Mouse (Mus musculus) CH12.LX (cell line): Measurements from ENCODE around the gene Bmi1. TPM values are rescaled to one million over a fixed set of nuclear protein-coding genes. Genes with fewer than 3 reads are reported as not detected.

Experiments used
- DNase-seq: peaks from one replicate; pipeline ENCODE4 v3.0.0-alpha.2; 2013; ENCODE audit errors: extremely low read depth
- H3K27ac ChIP-seq: 2 replicates; pipeline ENCODE4 v1.5.1; 2012; ENCODE audit warnings: low read depth, mild to moderate bottlenecking, control low read depth, moderate library complexity; ENCODE audit not compliant: insufficient read depth
- H3K27me3 ChIP-seq: replicated peaks from 2 replicates; pipeline ENCODE3; 2012; ENCODE audit warnings: inconsistent platforms
- H3K36me3 ChIP-seq, 2 experiments: replicated peaks in 1 of 2; 2 replicates each; pipeline versions ENCODE3 to v1.6.1; 2012; ENCODE audit warnings: inconsistent platforms in 1 of 2, low read length in 1 of 2, mild to moderate bottlenecking in 1 of 2, mixed read lengths in 1 of 2, moderate library complexity in 1 of 2; ENCODE audit not compliant: control insufficient read depth in 1 of 2, insufficient read depth in 1 of 2
- H3K4me1 ChIP-seq, 2 experiments: 2 replicates each; pipeline ENCODE4 v1.6.1; 2012; ENCODE audit warnings: inconsistent platforms in 1 of 2, moderate library complexity in 1 of 2; ENCODE audit not compliant: insufficient read depth in 2 of 2, control insufficient read depth in 1 of 2
- H3K4me2 ChIP-seq: 2 replicates; pipeline ENCODE4 v1.6.1; 2012; ENCODE audit warnings: low read depth, mild to moderate bottlenecking, control low read depth; ENCODE audit not compliant: poor library complexity, insufficient read depth, severe bottlenecking
- H3K4me3 ChIP-seq, 3 experiments: fragments of 150-350 bp in 1 of 3; sonication (generic) in 1 of 3; replicated peaks in 1 of 3; 2 replicates each; pipeline versions ENCODE3 to v1.5.1; 2011 to 2012; ENCODE audit warnings: low read depth in 2 of 3, low read length in 2 of 3, mild to moderate bottlenecking in 2 of 3, moderate library complexity in 2 of 3, control low read depth in 1 of 3, improper control_type of control experiment in 1 of 3, inconsistent platforms in 1 of 3, mixed read lengths in 1 of 3; ENCODE audit not compliant: poor library complexity in 1 of 3
- H3K79me2 ChIP-seq: replicated peaks from 2 replicates; pipeline ENCODE4 v1.6.1; 2012; ENCODE audit warnings: mild to moderate bottlenecking, moderate library complexity; ENCODE audit not compliant: control insufficient read depth, poor library complexity, insufficient read depth, severe bottlenecking; ENCODE audit errors: extremely low read depth
- H3K9ac ChIP-seq: 2 replicates; pipeline ENCODE4 v1.6.1; 2012; ENCODE audit warnings: low read depth, mild to moderate bottlenecking, control low read depth, moderate library complexity; ENCODE audit not compliant: insufficient read depth
- H3K9me3 ChIP-seq: replicated peaks from 2 replicates; pipeline ENCODE3; 2012; ENCODE audit warnings: low read length, inconsistent platforms, mixed read lengths
- BHLHE40 ChIP-seq: IDR thresholded peaks from 2 replicates; pipeline ENCODE4 v1.6.1; 2011; ENCODE audit warnings: mild to moderate bottlenecking, low read depth, low read length, improper control_type of control experiment
- CHD1 ChIP-seq: IDR thresholded peaks from 2 replicates; pipeline ENCODE4 v1.6.1; 2012; ENCODE audit warnings: low read depth, low read length, improper control_type of control experiment, inconsistent platforms
- CHD2 ChIP-seq: IDR thresholded peaks from 2 replicates; pipeline ENCODE4 v1.6.1; 2011; ENCODE audit warnings: low read length, improper control_type of control experiment
- E2F4 ChIP-seq: IDR thresholded peaks from 2 replicates; pipeline ENCODE4 v1.6.1; 2011; ENCODE audit warnings: low read depth, low read length, improper control_type of control experiment; ENCODE audit not compliant: insufficient replicate concordance
- ELF1 ChIP-seq: IDR thresholded peaks from 2 replicates; pipeline ENCODE4 v1.6.1; 2014; ENCODE audit warnings: low read depth, mild to moderate bottlenecking, inconsistent platforms, low read length, improper control_type of control experiment
- ETS1 ChIP-seq: conservative IDR thresholded peaks from 2 replicates; pipeline ENCODE4 v1.6.1; 2012; ENCODE audit warnings: low read depth, mild to moderate bottlenecking, inconsistent platforms, low read length, improper control_type of control experiment, moderate library complexity
- JUN ChIP-seq: IDR thresholded peaks from 2 replicates; pipeline ENCODE4 v1.6.1; 2011; ENCODE audit warnings: low read depth, mild to moderate bottlenecking, low read length, improper control_type of control experiment, moderate library complexity; ENCODE audit not compliant: insufficient read depth
- JUND ChIP-seq: conservative IDR thresholded peaks from 2 replicates; pipeline ENCODE4 v1.6.1; 2011; ENCODE audit warnings: low read depth, low read length, improper control_type of control experiment
- KAT2A ChIP-seq: IDR thresholded peaks from 2 replicates; pipeline ENCODE4 v1.6.1; 2012; ENCODE audit warnings: low read length, improper control_type of control experiment, inconsistent platforms; ENCODE audit not compliant: insufficient replicate concordance
- MAFK ChIP-seq: IDR thresholded peaks from 2 replicates; pipeline ENCODE4 v1.6.1; 2011; ENCODE audit warnings: low read length, improper control_type of control experiment; ENCODE audit not compliant: insufficient replicate concordance
- MAX ChIP-seq: IDR thresholded peaks from 2 replicates; pipeline ENCODE4 v1.6.1; 2011; ENCODE audit warnings: low read length, improper control_type of control experiment
- MEF2A ChIP-seq: IDR thresholded peaks from 2 replicates; pipeline ENCODE4 v1.6.1; 2014; ENCODE audit warnings: low read depth, mild to moderate bottlenecking, inconsistent platforms, low read length, improper control_type of control experiment, borderline replicate concordance
- MXI1 ChIP-seq: IDR thresholded peaks from 2 replicates; pipeline ENCODE4 v1.6.1; 2011; ENCODE audit warnings: mild to moderate bottlenecking, low read depth, low read length, improper control_type of control experiment
- MYC ChIP-seq: IDR thresholded peaks from 2 replicates; pipeline ENCODE4 v1.6.1; 2011; ENCODE audit warnings: low read depth, mild to moderate bottlenecking, improper control_type of control experiment, low read length
- NRF1 ChIP-seq: IDR thresholded peaks from 2 replicates; pipeline ENCODE4 v1.6.1; 2014; ENCODE audit warnings: low read depth, mild to moderate bottlenecking, inconsistent platforms, low read length, improper control_type of control experiment, moderate library complexity
- PAX5 ChIP-seq: IDR thresholded peaks from 2 replicates; pipeline ENCODE4 v1.6.1; 2012; ENCODE audit warnings: low read length, inconsistent platforms, mixed read lengths
- POLR2AphosphoS2 ChIP-seq: IDR thresholded peaks from 2 replicates; pipeline ENCODE4 v1.6.1; 2011; ENCODE audit warnings: low read depth, low read length, improper control_type of control experiment
- RAD21 ChIP-seq: IDR thresholded peaks from 2 replicates; pipeline ENCODE4 v1.6.1; 2011; ENCODE audit warnings: low read depth, mild to moderate bottlenecking, low read length, improper control_type of control experiment, moderate library complexity
- RCOR1 ChIP-seq: conservative IDR thresholded peaks from 2 replicates; pipeline ENCODE4 v1.6.1; 2012; ENCODE audit warnings: low read depth, mild to moderate bottlenecking, inconsistent platforms, low read length, improper control_type of control experiment
- SIN3A ChIP-seq: IDR thresholded peaks from 2 replicates; pipeline ENCODE4 v1.6.1; 2012; ENCODE audit warnings: low read length, improper control_type of control experiment, inconsistent platforms
- SMC3 ChIP-seq: IDR thresholded peaks from 2 replicates; pipeline ENCODE4 v1.6.1; 2011; ENCODE audit warnings: low read depth, low read length, improper control_type of control experiment
- TCF12 ChIP-seq: IDR thresholded peaks from 2 replicates; pipeline ENCODE4 v1.6.1; 2014; ENCODE audit warnings: low read depth, mild to moderate bottlenecking, inconsistent platforms, low read length, improper control_type of control experiment
- UBTF ChIP-seq: IDR thresholded peaks from 2 replicates; pipeline ENCODE4 v1.6.1; 2012; ENCODE audit warnings: low read depth, mild to moderate bottlenecking, inconsistent platforms, low read length, improper control_type of control experiment, moderate library complexity
- USF1 ChIP-seq: IDR thresholded peaks from 2 replicates; pipeline ENCODE4 v1.6.1; 2014; ENCODE audit warnings: low read depth, mild to moderate bottlenecking, inconsistent platforms, low read length, improper control_type of control experiment
- USF2 ChIP-seq: conservative IDR thresholded peaks from 2 replicates; pipeline ENCODE4 v1.6.1; 2011; ENCODE audit warnings: low read depth, low read length, improper control_type of control experiment
- ZC3H11A ChIP-seq: IDR thresholded peaks from 2 replicates; pipeline ENCODE4 v1.6.1; 2012; ENCODE audit warnings: low read depth, mild to moderate bottlenecking, inconsistent platforms, low read length, improper control_type of control experiment
- ZKSCAN1 ChIP-seq: IDR thresholded peaks from 2 replicates; pipeline ENCODE4 v1.6.1; 2012; ENCODE audit warnings: low read depth, inconsistent platforms, low read length, improper control_type of control experiment, borderline replicate concordance
- ZMIZ1 ChIP-seq: IDR thresholded peaks from 2 replicates; pipeline ENCODE4 v1.6.1; 2012; ENCODE audit warnings: low read depth, mild to moderate bottlenecking, inconsistent platforms, low read length, improper control_type of control experiment
- ZNF384 ChIP-seq: IDR thresholded peaks from 2 replicates; pipeline ENCODE4 v1.6.1; 2012; ENCODE audit warnings: low read depth, low read length, improper control_type of control experiment, inconsistent platforms
- dilution Hi-C: fragments of 300-500 bp; cut with MboI; formaldehyde crosslinking; loops from 2 replicates; pipeline ENCODE4 v1.14.3; 2020; ENCODE audit warnings: low sequenced_read_pairs; ENCODE audit not compliant: extremely low pct_unique_long_range_greater_than_20kb, extremely low pct_ligation_motif_present
- in situ Hi-C: fragments of 300-500 bp; cut with MboI; formaldehyde crosslinking; loops from 3 replicates; pipeline ENCODE4 v1.14.3; 2019; ENCODE audit warnings: low sequenced_read_pairs, low pct_ligation_motif_present, low pct_unique_long_range_greater_than_20kb, mixed read lengths
- polyA plus RNA-seq: library from polyadenylated mRNA; unstranded; fragments of >175 nt; gene quantifications from 2 replicates; pipeline ENCODE4 v1.2.1, GENCODE M21; 2012; ENCODE audit warnings: low read depth; ENCODE audit not compliant: insufficient read length
- total RNA-seq, 2 experiments: library from RNA; depleted of rRNA; stranded (reverse); fragments of 300-350 nt in 1 of 2; fragments of >200 nt in 1 of 2; gene quantifications; 2 replicates each; pipeline ENCODE4 v1.2.3; 2012 to 2014

Gene Bmi1
- total and polyA plus RNA-seq, 3 experiments: 38.6 to 87.0 (median 51.0) TPM

GRCm38 (mm10) chr2:18671041-18671440 lies 5.8 kb upstream of the Bmi1 start:
- Histone ChIP-seq H3K4me2 (no peak overlapping the region), H3K4me1 (peaks cover 0 to 13% of the 10 kb centered on the region in 2 experiments; a peak in 2 of 4 replicates), H3K27ac (no peak overlapping the region), H3K79me2 (peaks cover 6% of the 10 kb centered on the region), H3K4me3 (no peak overlapping the region), H3K27me3 (peaks cover 7% of the 10 kb centered on the region), H3K36me3 (peaks cover 0 to 5% of the 10 kb centered on the region in 2 experiments), H3K9me3 (no peaks in the 10 kb centered on the region), H3K9ac (no peak overlapping the region)
- in situ Hi-C loops: no loop called here
- dilution Hi-C loops: no loop called here
- TF ChIP-seq CHD1: no peak
- TF ChIP-seq ZKSCAN1: no peak
- no peak for TF ChIP-seq POLR2AphosphoS2
- TF ChIP-seq MEF2A: no peak
- TF ChIP-seq ETS1: no peak
- no peak for TF ChIP-seq ZNF384
- no peak for TF ChIP-seq SMC3
- no peak for TF ChIP-seq NRF1
- TF ChIP-seq CHD2: no peak
- no peak for TF ChIP-seq SIN3A
- no peak for TF ChIP-seq JUND
- no peak for TF ChIP-seq MAFK
- no peak for TF ChIP-seq ELF1
- no peak for TF ChIP-seq E2F4
- no peak for TF ChIP-seq UBTF
- DNase-seq: no peak

GRCm38 (mm10) chr2:18672133-18672765 lies 4.6 kb upstream of the Bmi1 start, which contains the start of gene Commd3:
Gene Commd3 (plus strand): TSS chr2:18672384.
- DNase-seq: peak; percentile 76
- dilution Hi-C loops: no loop called here
- Histone ChIP-seq H3K9me3 (no peaks in the 10 kb centered on the region), H3K79me2 (peaks cover 6% of the 10 kb centered on the region), H3K4me1 (peaks cover 0 to 14% of the 10 kb centered on the region in 2 experiments; a peak in 2 of 4 replicates), H3K36me3 (peaks cover 0 to 5% of the 10 kb centered on the region in 2 experiments), H3K4me3 (peak within 1 kb of the TSS; percentile 80 to 84 (median 82)), H3K27me3 (peaks cover 7% of the 10 kb centered on the region), H3K9ac (peak within 1 kb of the TSS; percentile 77), H3K4me2 (peak within 1 kb of the TSS; percentile 99), H3K27ac (peak within 1 kb of the TSS; percentile 76)
- in situ Hi-C loops: no loop called here
- TF ChIP-seq USF2: peak; percentile 78
- TF ChIP-seq UBTF: peak; percentile 89
- no peak for TF ChIP-seq ZC3H11A
- TF ChIP-seq JUN: no peak
- 0 out of 2 replicates have a peak, but pooled peaks have one; percentile 55 for TF ChIP-seq POLR2AphosphoS2
- TF ChIP-seq ZKSCAN1: no peak
- no peak for TF ChIP-seq ZNF384
- TF ChIP-seq NRF1: no peak; the same call in 1 of the 2 replicates
- no peak for TF ChIP-seq PAX5
- no peak for TF ChIP-seq CHD2
- TF ChIP-seq MXI1: peak; percentile 58; the same call in 1 of the 2 replicates
- TF ChIP-seq ZMIZ1: 0 out of 2 replicates have a peak, but pooled peaks have one; percentile 59
- no peak for TF ChIP-seq RAD21
- TF ChIP-seq MAX: peak; percentile 88
- TF ChIP-seq ELF1: no peak; the same call in 1 of the 2 replicates
- TF ChIP-seq KAT2A: no peak
- no peak for TF ChIP-seq RCOR1
- peak; percentile 71 for TF ChIP-seq TCF12
- peak; percentile 51; the same call in 1 of the 2 replicates for TF ChIP-seq MYC
- no peak for TF ChIP-seq SMC3
- peak; percentile 94 for TF ChIP-seq USF1
- no peak for TF ChIP-seq E2F4
- TF ChIP-seq MEF2A: no peak
- peak; percentile 89 for TF ChIP-seq BHLHE40
- TF ChIP-seq SIN3A: 0 out of 2 replicates have a peak, but pooled peaks have one; percentile 46
